Mouse (Mus musculus) fat pad, adult 2 months (tissue): ENCODE measurements around the gene Tex19.2.
A peak's percentile ranks its signal among the peaks of the same experiment; 100 is the strongest.
"Not testable (repeated sequence)": the region's sequence is repeated elsewhere in the genome, so short reads cannot be mapped to it uniquely, and the experiment has no call there.

Experiments used
- DNase-seq: peaks from one replicate; pipeline ENCODE4 v3.0.0-alpha.2; 2011; ENCODE audit warnings: low read depth, low spot score; ENCODE audit errors: extremely low read depth

Tex19.2 gene

DNA sequence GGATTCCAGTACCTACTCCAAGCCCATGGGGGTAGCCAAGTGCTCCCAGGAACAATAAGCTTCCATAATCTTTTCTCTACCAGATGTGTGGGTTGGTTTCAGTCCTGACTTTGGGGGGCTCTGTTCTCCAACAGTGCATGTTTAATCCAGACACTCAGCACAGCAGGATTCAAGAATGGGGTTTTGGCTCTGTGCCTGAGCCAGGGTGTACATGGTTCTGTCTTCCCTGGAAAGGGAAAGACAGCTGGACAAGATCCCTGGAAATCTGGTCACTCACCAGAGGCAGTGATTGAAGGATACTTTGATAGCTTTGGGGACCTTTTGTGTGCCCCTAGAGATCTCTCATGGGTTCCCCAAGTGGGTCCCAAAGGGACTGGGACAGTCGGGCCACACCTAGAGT lies 6.9 kb downstream of the Tex19.2 start:
- DNase-seq = no peak

- no peak for DNase-seq
These were observed 7.4 kb downstream of the Tex19.2 start for GRCm38 (mm10) chr11:121111051-121111450.

- DNase-seq = no peak
These were observed 8.5 kb downstream of the Tex19.2 start for GRCm38 (mm10) chr11:121109986-121110385.

GRCm38 (mm10) chr11:121108061-121108460 lies 10.4 kb downstream of the Tex19.2 start:
- DNase-seq = no peak

- not testable (repeated sequence) for DNase-seq
These were observed 11.2 kb downstream of the Tex19.2 start for GRCm38 (mm10) chr11:121107242-121107641.

GRCm38 (mm10) chr11:121101124-121101805 lies 17.2 kb downstream of the Tex19.2 start:
- DNase-seq = no peak

GRCm38 (mm10) chr11:121100692-121101091 lies 17.8 kb downstream of the Tex19.2 start:
- DNase-seq = no peak

DNA sequence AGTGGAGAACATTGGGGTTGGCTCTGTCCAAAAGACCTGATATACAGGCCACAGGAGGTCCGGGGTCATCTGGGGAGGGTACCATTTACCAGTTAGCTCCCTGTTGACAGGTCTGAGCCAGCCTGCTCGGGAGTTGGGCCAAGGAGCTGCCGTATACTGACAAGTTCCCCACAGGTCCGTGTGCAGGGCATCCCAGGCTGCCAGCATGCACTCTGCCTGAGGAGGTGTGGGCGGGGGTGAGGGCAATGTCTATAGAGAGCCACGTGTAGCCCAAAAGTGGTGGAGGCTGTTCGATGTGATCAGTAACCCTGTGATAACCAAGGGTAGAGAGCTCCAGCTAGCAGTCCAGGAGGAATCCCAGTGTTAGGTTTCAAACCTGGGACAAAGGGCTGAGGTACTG lies 18.7 kb downstream of the Tex19.2 start:
- DNase-seq = no peak

DNA sequence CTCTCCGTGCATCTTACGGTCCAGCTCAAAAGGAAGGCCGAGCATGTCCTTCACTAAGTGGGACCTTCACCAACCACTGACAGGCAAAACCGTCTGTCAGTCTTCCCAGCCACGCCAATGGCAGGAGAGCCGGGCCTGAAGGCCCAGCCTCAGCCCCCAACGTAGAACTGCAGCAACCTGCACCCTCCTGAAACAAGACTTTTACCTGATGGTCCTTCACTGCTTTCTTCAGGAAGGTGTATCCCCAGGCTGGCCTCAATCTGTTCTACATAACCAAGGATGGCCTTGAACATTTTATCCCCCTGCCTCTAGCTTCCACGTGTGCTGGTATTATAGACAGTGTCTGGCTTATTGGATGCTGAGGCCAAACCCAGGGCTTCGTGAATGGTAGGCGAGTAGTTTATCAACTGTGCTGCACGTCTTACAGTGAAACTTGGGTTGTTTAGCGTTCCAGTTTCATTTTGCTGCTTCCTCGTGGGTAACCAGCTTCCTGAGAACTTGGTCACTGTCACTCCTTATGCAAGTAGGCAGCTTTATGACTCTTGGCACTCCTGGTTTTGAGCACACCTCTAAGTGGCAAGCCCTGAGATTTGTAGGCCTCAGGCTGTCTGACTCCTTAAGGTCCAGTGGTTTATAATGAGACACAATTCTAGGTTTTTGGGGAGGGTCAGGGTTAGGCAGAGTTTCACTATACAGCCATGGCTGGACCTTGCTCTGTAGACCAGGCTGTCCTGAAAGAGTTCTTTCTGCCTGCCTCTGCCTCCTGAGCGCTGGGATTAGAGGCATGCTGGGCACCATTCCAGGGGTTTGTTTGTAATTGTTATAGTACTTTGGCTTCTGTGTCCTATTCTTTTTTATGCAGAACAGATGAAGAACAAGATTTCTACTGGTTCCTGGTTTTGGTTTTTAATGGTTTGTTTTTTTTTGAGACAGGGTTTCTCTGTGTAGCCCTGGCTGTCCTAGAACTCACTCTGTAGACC lies 25.6 kb downstream of the Tex19.2 start:
- no peak for DNase-seq

DNA sequence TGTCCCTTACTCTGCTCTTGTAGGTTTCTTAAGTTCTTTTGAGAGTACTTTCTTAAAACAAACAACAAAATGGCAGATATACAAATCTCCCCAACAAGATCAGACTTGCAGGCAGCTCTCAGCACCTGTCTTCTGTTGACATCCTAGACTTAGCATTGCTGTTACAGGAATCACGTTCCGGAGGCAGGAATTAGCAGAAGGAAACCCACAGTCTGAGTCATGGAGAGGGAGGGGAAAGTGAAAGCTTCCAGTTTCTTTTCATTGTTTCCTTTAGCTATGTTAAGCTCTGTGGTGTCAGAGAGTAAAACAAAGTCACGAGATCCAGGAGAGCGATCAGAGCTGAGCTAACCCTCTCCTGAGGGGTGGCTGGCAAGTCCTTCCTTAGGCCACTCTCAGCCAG lies 27.5 kb downstream of the Tex19.2 start:
- peak; percentile 73 for DNase-seq

DNA sequence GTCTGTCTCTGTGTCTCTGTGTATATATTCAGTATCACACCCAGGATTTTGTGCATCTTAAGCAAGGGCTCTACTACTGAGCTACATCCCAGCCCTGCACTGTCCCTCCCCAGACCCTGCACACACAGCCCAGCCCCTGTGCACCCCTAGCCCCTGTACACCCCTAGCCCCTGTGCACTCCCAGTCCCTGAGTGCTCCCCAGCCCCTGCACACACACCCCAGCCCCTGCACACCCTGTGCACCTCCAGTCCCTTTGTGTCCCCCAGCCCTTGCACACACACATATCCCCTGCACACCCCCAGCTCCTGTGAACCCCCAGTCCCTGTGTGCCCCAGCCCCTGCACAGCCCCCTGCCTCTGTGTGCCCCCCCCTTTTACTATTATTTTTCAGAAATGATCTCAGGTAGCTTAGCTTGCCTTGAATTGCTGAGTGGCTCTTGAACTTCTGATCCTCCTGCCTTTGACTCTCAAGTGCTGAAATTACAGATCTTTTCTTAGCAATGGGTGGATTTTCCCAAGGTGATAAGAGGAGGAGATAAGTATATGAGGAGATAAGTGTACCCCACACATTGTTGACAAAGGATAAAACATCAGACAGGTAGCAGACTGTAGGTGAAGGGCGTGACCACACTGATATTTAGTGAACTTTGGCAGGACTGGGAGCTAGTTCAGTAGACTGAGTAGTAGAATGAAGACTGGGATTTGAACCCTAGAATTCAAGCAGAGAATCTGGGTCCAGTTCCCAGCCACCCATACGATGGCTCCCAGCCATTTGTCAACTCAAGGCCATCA lies 28.5 kb downstream of the Tex19.2 start:
- DNase-seq = no peak

- DNase-seq = no peak
These were observed 29.5 kb downstream of the Tex19.2 start for GRCm38 (mm10) chr11:121088997-121089396.

DNA sequence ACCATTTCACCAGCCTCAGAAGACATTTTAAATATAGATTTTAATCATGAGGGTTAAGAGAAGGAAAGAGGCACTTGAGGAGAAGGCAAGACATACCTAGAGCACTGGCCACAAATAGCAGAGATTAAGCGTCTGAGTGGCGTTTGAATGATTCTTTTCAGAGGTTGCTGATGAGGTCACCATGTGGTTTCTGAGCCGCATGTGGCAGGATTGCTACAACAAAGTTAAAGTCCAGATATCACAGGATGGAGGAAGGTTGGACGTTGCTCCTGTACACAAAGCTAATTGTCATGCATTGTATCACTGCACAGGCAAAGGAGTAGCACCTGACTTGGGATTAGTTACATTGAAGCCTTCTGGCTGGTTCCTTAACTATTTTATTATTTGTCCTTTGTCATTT lies 32.2 kb downstream of the Tex19.2 start:
- DNase-seq = no peak

DNA sequence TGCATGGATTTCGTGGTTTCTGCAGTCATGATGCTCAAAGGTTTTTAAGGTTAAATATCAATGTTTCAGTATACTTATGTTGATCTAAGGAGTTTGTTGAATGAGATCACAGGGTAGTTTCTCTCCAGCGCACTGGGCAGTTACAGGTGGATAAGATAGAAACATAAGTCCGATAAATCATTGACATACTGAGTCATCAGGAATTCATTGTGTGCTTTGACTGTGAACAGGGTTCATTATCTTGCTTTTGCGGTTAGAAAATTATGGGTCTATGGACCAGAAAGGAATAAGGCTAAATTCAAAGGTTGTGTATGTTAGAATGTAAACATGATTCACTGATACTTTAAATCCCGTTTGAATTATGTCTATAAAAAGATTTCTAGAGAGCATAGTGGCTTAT lies 33.3 kb downstream of the Tex19.2 start:
- DNase-seq = no peak

- DNase-seq = no peak
These were observed 35.5 kb downstream of the Tex19.2 start for GRCm38 (mm10) chr11:121082857-121083500.

DNA sequence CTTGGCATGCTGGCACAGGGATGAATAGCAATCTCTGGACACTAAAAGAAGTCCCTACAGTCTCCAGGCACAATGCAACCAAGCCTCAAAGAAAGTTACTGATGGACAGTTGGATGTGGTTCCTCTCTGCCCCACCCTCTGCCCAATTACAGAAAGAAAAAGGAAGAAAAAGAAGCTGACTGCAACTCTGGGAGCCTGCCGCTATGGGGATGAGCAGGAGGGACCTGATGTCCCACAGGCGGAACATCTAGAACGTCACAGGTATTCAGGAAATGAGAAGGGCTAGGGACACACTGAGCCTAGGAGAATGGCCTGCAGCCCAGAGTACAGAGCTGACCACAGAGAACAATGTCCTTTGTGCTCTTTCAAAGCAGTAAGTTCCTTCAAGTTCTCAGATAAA lies 36.2 kb downstream of the Tex19.2 start:
- no peak for DNase-seq

- DNase-seq = no peak
These were observed 37.4 kb downstream of the Tex19.2 start, which contains the start of gene Sectm1a for GRCm38 (mm10) chr11:121081120-121081519. Sectm1a (minus strand) TSS chr11:121081220.

DNA sequence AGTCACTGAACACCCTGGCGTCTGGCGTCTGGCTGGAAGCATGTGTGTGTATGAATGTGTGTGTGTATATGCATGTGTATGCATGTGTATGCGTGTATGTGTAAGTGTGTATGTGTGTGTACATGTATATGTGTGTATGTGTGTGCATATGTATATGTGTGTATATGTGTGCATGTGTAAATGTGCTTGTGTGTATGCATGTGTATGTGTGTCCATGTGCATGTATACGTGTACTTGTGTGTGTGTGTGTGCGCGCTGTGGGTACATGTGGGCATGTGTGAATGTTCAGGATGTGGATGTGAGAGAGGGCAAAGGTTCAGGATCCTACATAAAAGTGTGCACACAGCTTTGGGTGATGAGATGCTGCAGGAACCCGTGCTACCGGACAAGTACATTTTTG lies 38.1 kb downstream of the Tex19.2 start:
- DNase-seq = no peak

GRCm38 (mm10) chr11:121075655-121076054 lies 42.8 kb downstream of the Tex19.2 start:
- DNase-seq = no peak

DNA sequence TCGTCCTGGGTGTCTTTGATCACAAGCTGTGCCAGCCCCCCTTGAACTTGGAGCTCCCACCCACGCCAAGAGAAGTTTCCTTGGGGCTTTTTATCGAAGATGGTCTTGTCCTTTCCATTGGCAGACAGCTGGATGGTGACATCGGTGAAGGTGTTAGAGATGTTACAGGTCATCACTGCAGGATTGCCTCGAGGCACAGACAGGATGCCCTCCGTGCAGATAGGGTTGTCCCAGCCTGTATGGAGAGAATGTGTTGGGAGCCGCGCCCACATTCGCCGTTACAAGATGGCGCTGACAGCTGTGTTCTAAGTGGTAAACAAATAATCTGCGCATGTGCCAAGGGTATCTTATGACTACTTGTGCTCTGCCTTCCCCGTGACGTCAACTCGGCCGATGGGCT lies 48.8 kb downstream of the Tex19.2 start:
- DNase-seq = not testable (repeated sequence)

DNA sequence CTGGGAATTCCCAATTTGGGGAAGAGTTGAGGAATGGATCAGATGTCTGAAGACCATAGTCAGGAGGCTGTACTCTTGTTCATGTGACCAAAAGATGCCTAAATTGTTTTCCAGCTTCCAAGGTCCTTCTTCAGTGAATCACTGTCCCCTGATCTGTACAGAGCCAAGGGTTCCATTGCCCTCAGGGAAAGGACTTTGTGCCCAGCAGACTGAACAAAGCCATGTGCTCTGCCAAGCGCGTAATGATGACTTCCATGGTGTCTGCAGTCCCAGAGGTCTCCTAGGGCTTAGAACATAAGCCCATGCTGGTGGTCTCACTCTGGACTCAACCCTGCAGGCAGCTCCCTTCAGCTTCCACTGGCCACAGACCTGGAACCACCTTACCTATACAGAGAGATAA lies 50.6 kb downstream of the Tex19.2 start:
- no peak for DNase-seq
